Mouse (Mus musculus): Measurements from ENCODE around the gene Khsrp.

DNA sequence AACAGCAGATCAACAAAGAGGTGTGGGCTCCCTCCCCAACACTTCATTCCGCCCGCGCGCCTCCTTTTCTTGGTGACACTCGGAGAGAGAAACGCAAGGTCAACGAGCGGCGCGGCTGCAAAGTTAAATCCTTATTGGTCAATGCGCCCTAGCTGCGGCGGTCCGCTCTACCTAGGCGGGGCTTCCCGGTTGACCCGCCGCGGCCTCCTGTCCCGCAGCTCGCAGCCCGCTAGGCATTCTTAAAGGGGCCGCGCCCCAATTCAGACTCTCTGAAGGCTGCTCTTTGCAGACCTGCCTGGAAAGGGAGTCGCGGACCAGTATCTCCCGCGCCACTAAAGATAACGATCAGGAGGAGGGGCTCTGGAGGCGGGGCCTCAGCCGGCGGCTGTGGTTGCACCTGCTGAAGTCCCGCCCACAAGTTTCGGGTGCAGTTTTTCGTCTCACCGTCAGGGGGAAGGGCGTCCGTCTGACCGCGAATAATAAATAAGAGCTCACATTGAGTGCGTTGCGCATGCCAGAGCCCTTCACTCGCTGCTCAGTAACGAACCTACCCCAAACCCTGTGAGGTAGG lies 29.0 kb upstream of the Khsrp start:
- peak; percentile 75 for TF ChIP-seq CTCF (conservative IDR thresholded peaks at IDR 0.05; ENCODE audit: insufficient read depth, insufficient read length, low read depth, low read length)
- TF ChIP-seq POLR2A (IDR thresholded peaks at IDR 0.05; ENCODE audit: low read depth, low read length): peak; percentile 3

Measured in kidney, adult 2 months (tissue).